Mouse (Mus musculus) embryonic facial prominence, embryonic 11.5 days (tissue): ENCODE measurements around the gene Ampd3. TPM values are rescaled to one million over a fixed set of nuclear protein-coding genes. Genes with fewer than 3 reads are reported as not detected.

Source experiments
- ATAC-seq: fragments of 200-750 bp; cut with Nextera tagmentation; replicated peaks from 2 replicates; pipeline ENCODE4 v1.8.0; 2017; ENCODE audit warnings: low read depth; ENCODE audit not compliant: insufficient number of reproducible peaks, low FRiP score, low TSS enrichment
- DNase-seq: peaks from one replicate; pipeline ENCODE4 v3.0.0-alpha.2; 2015; ENCODE audit warnings: low spot score
- H3K27ac ChIP-seq: fragments of 300-500 bp; sonication (generic); replicated peaks from 2 replicates; pipeline ENCODE4 v1.5.1; 2014; ENCODE audit warnings: mild to moderate bottlenecking, low read depth, low read length, control low read depth
- H3K27me3 ChIP-seq: fragments of 300-500 bp; sonication (generic); 2 replicates; pipeline ENCODE4 v1.6.1; 2014; ENCODE audit warnings: mild to moderate bottlenecking, low read length, moderate library complexity, mixed read lengths; ENCODE audit not compliant: control insufficient read depth, insufficient read depth
- H3K36me3 ChIP-seq: fragments of 300-500 bp; sonication (generic); replicated peaks from 2 replicates; pipeline ENCODE4 v1.6.1; 2014; ENCODE audit warnings: low read depth, mild to moderate bottlenecking, low read length, moderate library complexity, mixed read lengths; ENCODE audit not compliant: control insufficient read depth, insufficient read depth
- H3K4me1 ChIP-seq: fragments of 300-500 bp; sonication (generic); 2 replicates; pipeline ENCODE4 v1.6.1; 2014; ENCODE audit warnings: low read length, mixed read lengths; ENCODE audit not compliant: control insufficient read depth, insufficient read depth
- H3K4me2 ChIP-seq: fragments of 300-500 bp; sonication (generic); 2 replicates; pipeline ENCODE4 v1.6.1; 2014; ENCODE audit warnings: low read depth, mild to moderate bottlenecking, control low read depth, low read length, moderate library complexity
- H3K4me3 ChIP-seq: fragments of 300-500 bp; sonication (generic); 2 replicates; pipeline ENCODE4 v1.5.1; 2014; ENCODE audit warnings: low read depth, low read length, control low read depth
- H3K9ac ChIP-seq: fragments of 300-500 bp; sonication (generic); replicated peaks from 2 replicates; pipeline ENCODE4 v1.6.1; 2014; ENCODE audit warnings: mild to moderate bottlenecking, control low read depth, low read length
- H3K9me3 ChIP-seq: fragments of 300-500 bp; sonication (generic); replicated peaks from 2 replicates; pipeline ENCODE4 v1.6.1; 2016; ENCODE audit warnings: mild to moderate bottlenecking, low read length, inconsistent platforms, mixed read lengths; ENCODE audit not compliant: control insufficient read depth
- WGBS: fragments of 180-500 bp; shearing (Covaris S2); extraction: QIAGEN DNeasy Blood & Tissue Kit; methylation state at CpG from one replicate; pipeline ENCODE4 v1.1.7; 2014; 5-methylcytosine and 5-hydroxymethylcytosine counted together
- microRNA-seq: library from miRNA; unstranded; fragments of <30 nt; microRNA quantifications from one replicate; pipeline ENCODE4, GENCODE M21; 2016; ENCODE audit warnings: borderline number of aligned reads
- polyA plus RNA-seq: library from polyadenylated mRNA; unstranded; fragments of >200 nt; fragmentation: Nextera tagmentation; extraction: Ambion mirVana; gene quantifications from 2 replicates; pipeline ENCODE4 v1.2.1, GENCODE M21; 2014

Ampd3 gene
- polyA plus RNA-seq, 1 experiment from 2014 or later: 2.5 TPM

GRCm38 (mm10) chr7:110854519-110854918 lies 86.5 kb downstream of the Ampd3 start:
- ATAC-seq: no peak
- WGBS: 58% methylated on average over 3 of the region's 3 CpGs

GRCm38 (mm10) chr7:110854927-110855546 lies 87.0 kb downstream of the Ampd3 start:
- Histone ChIP-seq H3K9me3 (no peaks in the 10 kb centered on the region), H3K9ac (no peak overlapping the region), H3K36me3 (no peaks in the 10 kb centered on the region), H3K4me1 (no peaks in the 10 kb centered on the region), H3K27me3 (no peaks in the 10 kb centered on the region), H3K4me2 (no peak overlapping the region), H3K4me3 (no peak overlapping the region), H3K27ac (no peak overlapping the region)
- WGBS: 85% methylated on average over 8 of the region's 8 CpGs
- DNase-seq: no peak
- no peak for ATAC-seq

More at GRCm38 (mm10) chr7:110854519-110854918, 86.5 kb downstream of the Ampd3 start:
- Histone ChIP-seq H3K27me3 (no peaks in the 10 kb centered on the region), H3K36me3 (no peaks in the 10 kb centered on the region), H3K9ac (no peak overlapping the region), H3K4me3 (no peak overlapping the region), H3K27ac (no peak overlapping the region), H3K4me1 (no peaks in the 10 kb centered on the region), H3K4me2 (no peak overlapping the region), H3K9me3 (no peaks in the 10 kb centered on the region)
- no peak for DNase-seq

- Histone ChIP-seq H3K9ac (no peak overlapping the region), H3K4me2 (no peak overlapping the region), H3K4me3 (no peak overlapping the region), H3K9me3 (no peaks in the 10 kb centered on the region), H3K27me3 (no peaks in the 10 kb centered on the region), H3K27ac (no peak overlapping the region), H3K36me3 (no peaks in the 10 kb centered on the region), H3K4me1 (no peaks in the 10 kb centered on the region)
- 63% methylated on average over 1 of the region's 1 CpGs for WGBS
- ATAC-seq (no peak), DNase-seq (no peak)
Measured at GRCm38 (mm10) chr7:110855604-110856003, 87.6 kb downstream of the Ampd3 start.

GRCm38 (mm10) chr7:110860129-110860528 lies 92.1 kb downstream of the Ampd3 start:
- Histone ChIP-seq H3K4me1 (no peaks in the 10 kb centered on the region), H3K9ac (no peak overlapping the region), H3K27ac (no peak overlapping the region), H3K4me2 (no peak overlapping the region), H3K9me3 (no peaks in the 10 kb centered on the region), H3K4me3 (no peak overlapping the region), H3K27me3 (no peaks in the 10 kb centered on the region), H3K36me3 (no peaks in the 10 kb centered on the region)
- DNase-seq (no peak), ATAC-seq (no peak)
- 64% methylated on average over 5 of the region's 5 CpGs for WGBS

Small RNA genes within 50 kb of the gene (microRNA-seq; reads per million reads assigned to microRNA genes)
- gene Gm47282: not detected

Other genes starting within 250 kb of the Ampd3 start
- gene Sbf2, start 153.3 kb upstream of the Ampd3 start, polyA plus RNA-seq: 25.2 and 25.4 TPM in 2 replicates
- 1.5 and 2.0 TPM in 2 replicates for gene Adm, start 140.5 kb upstream of the Ampd3 start, polyA plus RNA-seq
- 20.6 and 23.5 TPM in 2 replicates for gene Rnf141, start 76.3 kb downstream of the Ampd3 start, polyA plus RNA-seq
- 0.41 and 1.2 TPM in 2 replicates for gene Lyve1, start 95.0 kb downstream of the Ampd3 start, polyA plus RNA-seq
- 1.7 and 2.5 TPM in 2 replicates for gene Mrvi1, start 214.3 kb downstream of the Ampd3 start, polyA plus RNA-seq